Mouse (Mus musculus): ENCODE results near the gene Acvr1.

- no peak for TF ChIP-seq CTCF (IDR thresholded peaks at IDR 0.05; ENCODE audit: low read depth)
- no peak for TF ChIP-seq EP300 (IDR thresholded peaks at IDR 0.05; ENCODE audit: low read depth)
Observed at GRCm38 (mm10) chr2:58590055-58590454, 23.1 kb upstream of the Acvr1 start.

Measured in liver, postnatal 0 days (tissue).